Mouse (Mus musculus) liver, embryonic 12.5 days (tissue): ENCODE data around the gene Ptp4a2. TPM values are rescaled to one million over a fixed set of nuclear protein-coding genes. Genes with fewer than 3 reads are reported as not detected.
A peak's percentile ranks its signal among the peaks of the same experiment; 100 is the strongest.

Experiments
- ATAC-seq: fragments of 200-750 bp; cut with Nextera tagmentation; 2 replicates; pipeline ENCODE4 v1.8.0; 2017; ENCODE audit warnings: moderate number of reproducible peaks, mild to moderate bottlenecking, moderate library complexity
- H3K27ac ChIP-seq: fragments of 300-500 bp; sonication (generic); 2 replicates; pipeline ENCODE4 v1.5.1; 2016; ENCODE audit warnings: mild to moderate bottlenecking
- H3K27me3 ChIP-seq: fragments of 300-500 bp; sonication (generic); replicated peaks from 2 replicates; pipeline ENCODE4 v1.6.1; 2016; ENCODE audit warnings: mild to moderate bottlenecking, moderate library complexity
- H3K36me3 ChIP-seq: fragments of 300-500 bp; sonication (generic); 2 replicates; pipeline ENCODE4 v1.6.1; 2016; ENCODE audit warnings: mild to moderate bottlenecking, moderate library complexity
- H3K4me1 ChIP-seq: fragments of 300-500 bp; sonication (generic); 2 replicates; pipeline ENCODE4 v1.6.1; 2016
- H3K4me2 ChIP-seq: fragments of 300-500 bp; sonication (generic); 2 replicates; pipeline ENCODE4 v1.6.1; 2016; ENCODE audit warnings: mild to moderate bottlenecking, moderate library complexity
- H3K4me3 ChIP-seq: fragments of 300-500 bp; sonication (generic); 2 replicates; pipeline ENCODE4 v1.5.1; 2016; ENCODE audit warnings: mild to moderate bottlenecking, moderate library complexity
- H3K9ac ChIP-seq: fragments of 300-500 bp; sonication (generic); 2 replicates; pipeline ENCODE4 v1.6.1; 2016; ENCODE audit warnings: mild to moderate bottlenecking, moderate library complexity
- H3K9me3 ChIP-seq: fragments of 300-500 bp; sonication (generic); replicated peaks from 2 replicates; pipeline ENCODE4 v1.6.1; 2016; ENCODE audit warnings: mild to moderate bottlenecking, moderate library complexity
- WGBS: fragments of 180-500 bp; shearing (Covaris S2); methylation state at CpG from one replicate; pipeline ENCODE4 v1.1.7; 2016; ENCODE audit not compliant: insufficient replicate concordance; 5-methylcytosine and 5-hydroxymethylcytosine counted together
- polyA plus RNA-seq: library from polyadenylated mRNA; unstranded; fragments of >200 nt; fragmentation: Nextera tagmentation; extraction: Ambion mirVana; gene quantifications from 2 replicates; pipeline ENCODE4 v1.2.1, GENCODE M21; 2016

The Ptp4a2 gene
- polyA plus RNA-seq, 1 experiment from 2014 or later = 229 TPM

DNA sequence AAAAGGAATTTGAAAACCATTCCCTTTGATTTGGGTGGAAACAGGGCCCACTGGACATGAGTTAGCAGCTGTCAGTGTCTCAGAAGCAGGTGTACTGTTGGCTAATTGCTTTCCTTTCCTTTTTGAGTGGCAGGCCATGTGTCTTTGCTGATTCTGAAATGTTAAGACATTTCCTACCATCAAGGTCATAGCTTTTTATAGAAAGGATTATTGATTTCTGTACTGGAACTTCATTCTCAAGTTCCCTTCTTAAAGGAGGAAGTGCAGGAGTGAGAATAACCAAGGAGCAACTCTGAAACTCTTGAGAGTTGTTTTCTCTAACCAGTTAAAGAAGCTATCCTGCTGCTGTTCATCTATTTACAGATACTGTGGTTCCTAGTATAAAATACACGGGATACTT, 18.8 kb downstream of the Ptp4a2 start:
- ATAC-seq = no peak
- no peaks in the 10 kb centered on the region for H3K9me3 ChIP-seq
- H3K4me2 ChIP-seq = peak overlapping the region; percentile 38
- H3K4me1 ChIP-seq = peaks cover 77% of the 10 kb centered on the region
- peak overlapping the region; percentile 32; the same call in 1 of the 2 replicates for H3K9ac ChIP-seq
- no peaks in the 10 kb centered on the region for H3K27me3 ChIP-seq
- H3K27ac ChIP-seq = peak overlapping the region; percentile 81
- 55% methylated on average over 1 of the region's 1 CpGs for WGBS
- peaks cover 13% of the 10 kb centered on the region for H3K36me3 ChIP-seq
- no peak overlapping the region; the same call in 1 of the 2 replicates for H3K4me3 ChIP-seq

- peak overlapping the region; percentile 32; the same call in 1 of the 2 replicates for H3K9ac ChIP-seq
- no peak overlapping the region for H3K4me3 ChIP-seq
- H3K27me3 ChIP-seq = no peaks in the 10 kb centered on the region
- peak overlapping the region; percentile 81 for H3K27ac ChIP-seq
- 49% methylated on average over 8 of the region's 8 CpGs for WGBS
- peaks cover 12% of the 10 kb centered on the region for H3K36me3 ChIP-seq
- no peaks in the 10 kb centered on the region for H3K9me3 ChIP-seq
- ATAC-seq = peak; percentile 81
- H3K4me1 ChIP-seq = peaks cover 78% of the 10 kb centered on the region
- peak overlapping the region; percentile 38 for H3K4me2 ChIP-seq
Observed at GRCm38 (mm10) chr4:129830343-129830944, 19.4 kb downstream of the Ptp4a2 start.

GRCm38 (mm10) chr4:129834581-129834980, 23.6 kb downstream of the Ptp4a2 start:
- Histone ChIP-seq H3K27me3 (no peaks in the 10 kb centered on the region), H3K9me3 (no peaks in the 10 kb centered on the region), H3K4me2 (no peak overlapping the region), H3K36me3 (peaks cover 13% of the 10 kb centered on the region), H3K27ac (0 out of 2 replicates have a peak overlapping the region, but pooled peaks have one; percentile 16), H3K4me1 (peaks cover 46% of the 10 kb centered on the region), H3K4me3 (no peak overlapping the region), H3K9ac (no peak overlapping the region)
- WGBS = 55% methylated on average over 6 of the region's 6 CpGs
- ATAC-seq = no peak

GRCm38 (mm10) chr4:129835296-129835695, 24.3 kb downstream of the Ptp4a2 start:
- H3K9me3 ChIP-seq = no peaks in the 10 kb centered on the region
- WGBS = 84% methylated on average over 7 of the region's 7 CpGs
- H3K4me2 ChIP-seq = no peak overlapping the region
- peak; percentile 30; the same call in 1 of the 2 replicates for ATAC-seq
- no peak overlapping the region for H3K4me3 ChIP-seq
- peaks cover 39% of the 10 kb centered on the region for H3K4me1 ChIP-seq
- no peaks in the 10 kb centered on the region for H3K27me3 ChIP-seq
- H3K9ac ChIP-seq = no peak overlapping the region
- no peak overlapping the region for H3K27ac ChIP-seq
- peaks cover 20% of the 10 kb centered on the region for H3K36me3 ChIP-seq

GRCm38 (mm10) chr4:129839866-129840555, 29.0 kb downstream of the Ptp4a2 start:
- no peak overlapping the region for H3K4me2 ChIP-seq
- H3K27ac ChIP-seq = no peak overlapping the region
- ATAC-seq = no peak
- no peak overlapping the region for H3K4me3 ChIP-seq
- no peaks in the 10 kb centered on the region for H3K27me3 ChIP-seq
- H3K4me1 ChIP-seq = peaks cover 11% of the 10 kb centered on the region; the same call in 1 of the 2 replicates
- no peaks in the 10 kb centered on the region for H3K9me3 ChIP-seq
- no peak overlapping the region for H3K9ac ChIP-seq
- WGBS = 67% methylated on average over 7 of the region's 7 CpGs
- peaks cover 66% of the 10 kb centered on the region for H3K36me3 ChIP-seq

GRCm38 (mm10) chr4:129846823-129847222, 35.8 kb downstream of the Ptp4a2 start:
- Histone ChIP-seq H3K36me3 (peaks cover 94% of the 10 kb centered on the region), H3K9ac (no peak overlapping the region), H3K27ac (no peak overlapping the region), H3K27me3 (no peaks in the 10 kb centered on the region), H3K9me3 (no peaks in the 10 kb centered on the region), H3K4me2 (no peak overlapping the region), H3K4me1 (no peaks in the 10 kb centered on the region), H3K4me3 (no peak overlapping the region)
- ATAC-seq = no peak
- 78% methylated on average over 9 of the region's 9 CpGs for WGBS

DNA sequence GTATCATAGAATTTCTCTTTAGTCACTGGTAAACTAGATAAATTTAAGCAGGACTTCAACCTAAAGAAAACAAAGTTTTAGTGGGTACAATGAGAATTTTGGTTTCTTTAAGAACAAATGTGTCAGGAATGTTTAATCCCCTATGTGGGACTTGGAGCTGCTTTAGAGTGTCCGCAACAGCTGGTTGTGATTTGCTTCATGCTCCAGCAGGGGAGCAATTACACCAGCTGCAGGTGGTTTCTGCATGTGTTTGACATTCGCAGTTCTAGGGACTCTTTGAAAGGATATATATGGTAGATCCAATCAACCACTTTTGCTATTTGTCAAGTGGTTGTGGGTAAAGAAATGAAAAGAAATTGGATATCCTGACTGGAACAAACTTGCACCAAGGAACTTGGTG, 39.5 kb downstream of the Ptp4a2 start:
- ATAC-seq = no peak
- Histone ChIP-seq H3K4me3 (no peak overlapping the region), H3K9ac (no peak overlapping the region), H3K4me1 (peaks cover 23% of the 10 kb centered on the region), H3K4me2 (no peak overlapping the region), H3K9me3 (no peaks in the 10 kb centered on the region), H3K27me3 (no peaks in the 10 kb centered on the region), H3K36me3 (peaks cover 62% of the 10 kb centered on the region), H3K27ac (no peak overlapping the region)
- 86% methylated on average over 2 of the region's 2 CpGs for WGBS

GRCm38 (mm10) chr4:129851861-129852260, 40.8 kb downstream of the Ptp4a2 start:
- no peak overlapping the region for H3K9ac ChIP-seq

DNA sequence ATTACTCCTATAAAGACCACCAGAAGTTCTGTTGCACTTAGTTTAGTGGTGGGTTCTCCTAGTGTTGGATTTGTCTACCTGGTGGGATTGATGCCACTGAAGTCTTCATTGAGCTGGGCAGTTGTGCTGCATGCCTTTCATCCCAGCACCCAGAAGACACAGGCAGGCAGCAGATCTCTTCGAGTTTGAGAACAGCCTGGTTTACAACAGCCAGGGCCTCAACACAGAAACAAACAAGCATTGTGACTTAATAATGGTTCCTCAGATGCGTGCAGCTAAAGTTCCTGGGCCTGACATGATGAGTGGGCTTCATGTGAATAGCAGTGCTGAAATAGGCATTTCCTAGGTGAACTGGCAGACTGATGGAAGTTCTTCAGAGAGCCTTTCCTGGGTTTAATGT, 42.0 kb downstream of the Ptp4a2 start:
- H3K9ac ChIP-seq = no peak overlapping the region
- peaks cover 37% of the 10 kb centered on the region for H3K36me3 ChIP-seq
- no peak for ATAC-seq
- no peak overlapping the region for H3K27ac ChIP-seq
- H3K4me3 ChIP-seq = no peak overlapping the region
- H3K27me3 ChIP-seq = no peaks in the 10 kb centered on the region
- WGBS = 75% methylated on average over 2 of the region's 2 CpGs
- H3K4me2 ChIP-seq = no peak overlapping the region
- peaks cover 34% of the 10 kb centered on the region for H3K4me1 ChIP-seq
- H3K9me3 ChIP-seq = no peaks in the 10 kb centered on the region

More at GRCm38 (mm10) chr4:129851861-129852260, 40.8 kb downstream of the Ptp4a2 start:
- no peaks in the 10 kb centered on the region for H3K9me3 ChIP-seq
- H3K4me1 ChIP-seq = peaks cover 34% of the 10 kb centered on the region
- peaks cover 48% of the 10 kb centered on the region for H3K36me3 ChIP-seq
- H3K27me3 ChIP-seq = no peaks in the 10 kb centered on the region
- WGBS = 81% methylated on average over 3 of the region's 3 CpGs
- H3K27ac ChIP-seq = no peak overlapping the region
- H3K4me2 ChIP-seq = no peak overlapping the region
- H3K4me3 ChIP-seq = no peak overlapping the region
- ATAC-seq = no peak

DNA sequence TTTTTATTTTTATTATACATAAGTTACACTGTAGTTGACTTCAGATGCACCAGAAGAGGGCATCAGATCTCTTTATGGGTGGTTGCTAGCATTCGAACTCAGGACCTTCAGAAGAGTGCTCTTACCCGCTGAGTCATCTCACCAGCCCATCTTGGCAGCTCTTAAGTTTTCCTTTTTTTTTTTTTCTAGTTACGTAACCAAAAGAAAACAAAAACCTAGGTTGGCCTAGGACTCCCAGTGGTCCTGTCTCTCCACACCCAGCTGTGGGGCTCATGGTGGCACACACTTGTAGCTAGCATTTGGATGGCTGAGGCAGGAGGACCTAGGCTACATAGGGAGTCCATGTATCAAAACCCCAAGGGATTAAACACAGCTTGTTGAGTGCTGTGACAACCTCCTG, 43.0 kb downstream of the Ptp4a2 start:
- no peak overlapping the region for H3K4me2 ChIP-seq
- H3K9me3 ChIP-seq = no peaks in the 10 kb centered on the region
- H3K9ac ChIP-seq = no peak overlapping the region
- peaks cover 34% of the 10 kb centered on the region for H3K4me1 ChIP-seq
- WGBS = 83% methylated on average over 3 of the region's 3 CpGs
- peaks cover 28% of the 10 kb centered on the region for H3K36me3 ChIP-seq
- no peak for ATAC-seq
- H3K4me3 ChIP-seq = no peak overlapping the region
- no peaks in the 10 kb centered on the region for H3K27me3 ChIP-seq
- H3K27ac ChIP-seq = no peak overlapping the region

- Histone ChIP-seq H3K9ac (0 out of 2 replicates have a peak overlapping the region, but pooled peaks have one; percentile 10), H3K27ac (peak overlapping the region; percentile 27; the same call in 1 of the 2 replicates)
- 75% methylated on average over 3 of the region's 3 CpGs for WGBS
Observed at GRCm38 (mm10) chr4:129854615-129855014, 43.6 kb downstream of the Ptp4a2 start.

More at GRCm38 (mm10) chr4:129854615-129855014, 43.6 kb downstream of the Ptp4a2 start:
- no peaks in the 10 kb centered on the region for H3K27me3 ChIP-seq
- ATAC-seq = no peak
- peaks cover 22% of the 10 kb centered on the region for H3K36me3 ChIP-seq
- H3K4me2 ChIP-seq = 0 out of 2 replicates have a peak overlapping the region, but pooled peaks have one; percentile 32
- H3K9me3 ChIP-seq = no peaks in the 10 kb centered on the region
- H3K4me1 ChIP-seq = peaks cover 34% of the 10 kb centered on the region
- H3K4me3 ChIP-seq = no peak overlapping the region
